Comparison of ENCODE assay signal across 24 mouse cellular contexts in genomic region chr6:17508604-17509372, GRCm38 (mm10).
"Had no signal": no experiment of that assay in that cellular context is flagged by ENCODE, and none has a peak within 500 bp of the region (broad histone marks: within the 10 kb centered on the region; RNA-seq: fewer than 3 reads in every experiment).

No protein-coding gene starts in this region.

- H3K4me2 ChIP-seq: heart, embryonic 11.5 days; heart, embryonic 13.5 days; heart, embryonic 15.5 days; hindbrain, embryonic 13.5 days; hindbrain, embryonic 15.5 days; kidney, embryonic 15.5 days; limb, embryonic 12.5 days; liver, embryonic 11.5 days; liver, embryonic 13.5 days had no signal

- H3K27me3 ChIP-seq: heart, embryonic 13.5 days; heart, embryonic 15.5 days; hindbrain, embryonic 13.5 days; hindbrain, embryonic 15.5 days; kidney, embryonic 15.5 days; limb, embryonic 12.5 days; liver, embryonic 13.5 days had no signal

- H3K9me3 ChIP-seq: heart, embryonic 13.5 days; heart, embryonic 15.5 days; hindbrain, embryonic 13.5 days; hindbrain, embryonic 15.5 days; kidney, embryonic 15.5 days; limb, embryonic 10.5 days; limb, embryonic 12.5 days; liver, embryonic 13.5 days had no signal

- H3K36me3 ChIP-seq: heart, embryonic 13.5 days; heart, embryonic 15.5 days; hindbrain, embryonic 13.5 days; hindbrain, embryonic 15.5 days; limb, embryonic 10.5 days; limb, embryonic 12.5 days; liver, embryonic 13.5 days had no signal

- H3K27ac ChIP-seq: heart, adult 2 months; heart, embryonic 13.5 days; heart, embryonic 15.5 days; hindbrain, embryonic 13.5 days; hindbrain, embryonic 15.5 days; hindbrain, postnatal 0 days; kidney, embryonic 15.5 days; kidney, postnatal 0 days; left cerebral cortex, adult 2 months; limb, embryonic 10.5 days; limb, embryonic 12.5 days; liver, embryonic 13.5 days had no signal

- ATAC-seq: hindbrain, postnatal 0 days had no signal

- DNase-seq: gastrocnemius, postnatal 14 days; gastrocnemius, postnatal 36 days; heart, adult 2 months; heart, postnatal 14 days; heart, postnatal 36 days; kidney, adult 11 months; kidney, adult 2 months; kidney, adult 9 months; kidney, postnatal 14 days; kidney, postnatal 36 days; liver; liver, embryonic 13.5 days had no signal

- H3K4me3 ChIP-seq: heart, adult 2 months; heart, embryonic 13.5 days; heart, embryonic 15.5 days; hindbrain, embryonic 13.5 days; hindbrain, embryonic 15.5 days; kidney, embryonic 15.5 days; left cerebral cortex, adult 2 months; limb, embryonic 10.5 days; limb, embryonic 12.5 days; liver, embryonic 13.5 days had no signal

- H3K4me1 ChIP-seq: heart, embryonic 13.5 days; heart, embryonic 15.5 days; hindbrain, embryonic 13.5 days; hindbrain, embryonic 15.5 days; limb, embryonic 10.5 days; limb, embryonic 12.5 days had no signal

- H3K9ac ChIP-seq: heart, embryonic 13.5 days; heart, embryonic 15.5 days; hindbrain, embryonic 13.5 days; hindbrain, embryonic 15.5 days; kidney, embryonic 15.5 days; limb, embryonic 12.5 days; liver, embryonic 13.5 days had no signal
